Mouse (Mus musculus): ENCODE data around the gene Pou2f3.

Gene Pou2f3

GRCm38 (mm10) chr9:43107187-43107517 lies 103.0 kb downstream of the Pou2f3 start, which contains the start of gene Arhgef12:
Arhgef12 (minus strand) TSS chr9:43107239.
- no peak for DNase-seq

GRCm38 (mm10) chr9:43106426-43107186 lies 103.6 kb downstream of the Pou2f3 start:
- DNase-seq, result peak; percentile 5

DNA sequence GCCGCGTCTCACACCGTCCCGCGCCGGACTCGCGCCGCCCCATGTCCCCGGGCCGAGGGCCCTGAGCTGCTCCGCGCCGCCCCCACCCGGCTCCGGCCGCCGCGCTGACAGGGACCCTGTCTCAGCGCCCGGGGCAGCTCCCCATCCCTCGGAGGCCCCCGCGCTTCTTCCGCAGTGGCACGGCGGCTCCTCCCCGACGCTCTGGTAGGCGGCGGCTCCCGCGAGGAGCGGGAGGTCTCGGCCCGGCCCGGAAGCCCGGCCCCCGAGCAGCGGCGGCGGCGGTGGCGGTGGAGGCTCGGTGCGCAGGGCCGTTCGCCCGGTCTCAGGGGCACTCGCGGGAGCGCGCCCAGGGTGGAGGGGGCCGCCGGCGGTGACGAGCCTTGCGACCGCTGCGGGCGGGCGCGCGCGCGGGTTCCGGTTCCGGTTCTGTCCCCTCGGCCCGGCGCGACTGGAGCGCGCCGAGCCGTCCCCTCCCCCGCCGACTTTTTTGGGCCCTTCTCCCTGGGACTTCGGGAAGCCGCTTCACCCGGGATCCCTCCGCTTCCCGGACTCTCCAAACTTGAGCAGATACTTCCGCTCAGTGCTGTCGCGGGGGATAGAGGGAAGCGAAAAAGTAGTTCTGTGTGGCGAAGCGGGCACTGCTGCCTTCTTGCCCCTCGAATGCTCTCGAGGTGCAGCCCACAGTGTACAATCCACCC lies 104.4 kb downstream of the Pou2f3 start:
- DNase-seq, result peak; percentile 52

- peak; percentile 7 for DNase-seq
Observed at GRCm38 (mm10) chr9:43104873-43105663, 105.1 kb downstream of the Pou2f3 start.

DNA sequence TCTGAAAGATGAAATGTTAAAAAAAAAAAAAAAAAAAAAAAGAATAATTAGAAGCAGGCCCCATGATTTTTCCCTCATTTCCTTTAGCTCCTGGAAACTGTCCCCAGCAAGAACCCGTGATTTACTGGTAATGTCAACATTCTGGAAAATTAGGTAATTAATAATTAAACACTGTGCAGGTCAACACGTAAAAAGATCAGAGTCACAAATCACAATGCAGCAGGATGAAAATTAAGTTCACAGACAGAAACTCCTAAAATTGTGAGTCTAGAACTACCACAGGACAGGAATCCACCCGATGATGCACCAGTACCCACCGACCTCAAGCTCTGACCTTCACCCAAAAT lies 105.7 kb downstream of the Pou2f3 start:
- DNase-seq, result no peak

DNA sequence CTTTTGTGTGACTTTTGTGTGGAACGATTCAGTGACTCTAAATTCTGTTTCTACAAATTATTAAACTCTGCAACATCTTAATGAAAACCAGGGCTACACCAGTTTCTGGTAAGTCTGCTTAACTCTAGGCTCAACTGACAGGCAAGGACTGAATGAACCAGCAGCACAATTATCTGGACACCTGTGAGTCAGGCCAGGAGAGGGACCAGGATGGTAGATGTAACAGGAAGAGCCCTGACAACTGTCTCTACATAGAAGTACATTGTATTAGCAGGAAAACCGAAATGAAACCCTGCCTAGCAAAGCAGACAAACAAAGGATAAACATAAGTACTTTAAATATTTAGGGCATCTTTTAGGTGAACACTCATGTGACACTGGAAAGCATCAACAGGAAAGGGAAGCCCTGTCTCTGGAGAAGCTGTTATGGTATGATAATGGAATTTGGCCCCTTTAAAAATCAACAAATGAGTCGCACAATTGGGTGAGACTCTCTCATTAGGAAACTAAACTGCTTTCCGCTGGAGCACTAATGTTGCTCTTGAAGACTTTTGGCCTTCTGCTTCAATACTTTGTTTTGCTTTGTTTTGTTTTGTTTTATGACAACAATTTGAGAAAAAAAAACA lies 106.4 kb downstream of the Pou2f3 start:
- DNase-seq, result no peak

GRCm38 (mm10) chr9:43102931-43103330 lies 107.2 kb downstream of the Pou2f3 start:
- no peak for DNase-seq

DNA sequence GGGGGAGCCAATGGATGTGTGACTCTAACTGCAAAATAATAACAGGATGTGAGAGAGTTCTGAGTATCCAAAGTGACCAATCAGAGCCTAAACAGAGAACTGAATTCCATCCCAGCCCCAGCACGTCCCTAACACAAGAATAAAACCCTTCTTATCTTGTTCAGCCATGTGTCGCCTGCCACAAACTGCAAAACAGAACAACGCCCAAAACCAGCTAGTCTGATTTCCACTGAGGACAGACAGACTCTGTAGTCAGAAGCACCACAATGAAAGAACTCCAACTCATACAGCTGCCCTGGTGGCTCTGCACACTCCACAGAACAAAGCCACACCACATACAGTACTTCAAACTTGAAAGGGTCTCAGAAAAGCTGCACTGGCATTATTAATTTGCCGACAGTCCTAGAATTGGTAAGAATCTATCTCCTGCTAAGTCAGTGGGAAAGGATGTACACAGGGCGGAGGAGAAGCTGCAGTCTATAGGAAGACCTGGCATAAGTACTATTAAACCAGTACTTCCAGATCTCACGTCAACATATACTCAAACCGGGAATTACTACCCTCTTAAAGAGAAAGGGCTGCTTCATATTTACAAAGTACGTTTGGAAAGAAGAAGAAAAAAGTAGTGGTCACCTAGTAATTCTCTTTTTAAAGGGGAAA lies 108.1 kb downstream of the Pou2f3 start:
- DNase-seq, result no peak

- DNase-seq, result no peak
Observed at GRCm38 (mm10) chr9:43098922-43099321, 111.2 kb downstream of the Pou2f3 start.

DNA sequence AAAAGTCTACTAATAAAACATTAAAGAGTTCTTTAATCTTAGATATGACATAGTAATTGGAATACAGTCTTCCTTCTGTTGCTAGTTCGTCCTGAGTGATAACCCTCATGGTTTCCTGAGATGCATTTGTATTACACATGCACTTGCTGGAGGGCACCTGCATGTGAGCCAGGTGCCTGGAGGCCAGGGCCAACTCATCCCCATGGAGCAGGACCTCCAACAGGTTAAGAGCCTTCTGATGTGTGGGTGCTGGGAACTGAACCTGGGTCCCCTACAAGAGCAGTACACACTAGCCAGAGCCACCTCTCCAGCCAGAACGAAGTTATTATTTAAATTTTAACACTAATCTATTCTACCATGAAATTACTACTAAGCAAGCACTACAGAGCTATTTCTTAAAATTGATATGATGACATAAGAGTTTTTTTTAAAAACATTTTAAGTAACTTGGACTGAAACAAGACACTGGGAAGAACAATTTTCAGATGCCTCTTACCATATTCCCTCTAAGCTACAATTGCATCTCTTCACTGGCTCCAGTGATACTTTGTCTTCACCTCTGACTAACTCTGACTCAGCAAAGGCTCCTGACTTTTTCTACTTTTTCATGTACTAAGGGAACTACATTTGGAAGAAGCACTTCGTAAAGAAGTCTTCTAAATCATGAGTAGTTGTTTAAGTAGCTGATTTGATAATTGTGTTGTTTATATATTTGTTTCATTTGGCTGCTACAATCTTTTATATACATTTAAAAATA lies 112.2 kb downstream of the Pou2f3 start:
- no peak for DNase-seq

- peak; percentile 66 for DNase-seq
Observed at GRCm38 (mm10) chr9:43096337-43096736, 113.8 kb downstream of the Pou2f3 start.

GRCm38 (mm10) chr9:43094828-43095227 lies 115.3 kb downstream of the Pou2f3 start:
- no peak for DNase-seq

- no peak for DNase-seq
Observed at GRCm38 (mm10) chr9:43093803-43094202, 116.4 kb downstream of the Pou2f3 start.

DNA sequence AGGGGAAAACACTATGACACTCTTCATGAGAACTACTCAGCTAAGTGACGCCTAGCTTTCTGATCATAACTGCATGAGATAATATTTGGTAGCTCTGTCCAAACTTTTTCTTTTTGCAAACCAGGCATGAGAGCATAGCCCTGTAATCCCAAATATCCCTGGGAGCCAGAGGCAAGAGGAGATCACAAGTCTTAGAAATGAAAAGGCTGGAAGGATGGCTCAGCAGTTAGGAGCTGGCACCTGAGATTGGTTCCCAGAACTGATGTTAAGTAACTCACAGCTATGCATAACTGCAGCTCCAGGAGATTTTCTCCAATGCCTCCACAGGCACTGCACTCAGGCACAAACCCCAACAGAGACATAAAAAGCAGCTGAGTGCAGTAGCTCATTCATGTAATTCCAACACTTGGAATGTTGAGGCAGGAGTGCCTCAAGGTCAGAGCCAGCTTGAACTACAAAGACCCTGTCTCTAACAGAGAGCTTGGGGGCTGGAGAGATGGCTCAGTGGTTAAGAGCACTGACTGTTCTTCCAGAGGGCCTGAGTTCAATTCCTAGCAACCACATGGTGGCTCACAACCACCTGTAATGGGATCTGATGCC lies 124.4 kb downstream of the Pou2f3 start:
- no peak for DNase-seq

DNA sequence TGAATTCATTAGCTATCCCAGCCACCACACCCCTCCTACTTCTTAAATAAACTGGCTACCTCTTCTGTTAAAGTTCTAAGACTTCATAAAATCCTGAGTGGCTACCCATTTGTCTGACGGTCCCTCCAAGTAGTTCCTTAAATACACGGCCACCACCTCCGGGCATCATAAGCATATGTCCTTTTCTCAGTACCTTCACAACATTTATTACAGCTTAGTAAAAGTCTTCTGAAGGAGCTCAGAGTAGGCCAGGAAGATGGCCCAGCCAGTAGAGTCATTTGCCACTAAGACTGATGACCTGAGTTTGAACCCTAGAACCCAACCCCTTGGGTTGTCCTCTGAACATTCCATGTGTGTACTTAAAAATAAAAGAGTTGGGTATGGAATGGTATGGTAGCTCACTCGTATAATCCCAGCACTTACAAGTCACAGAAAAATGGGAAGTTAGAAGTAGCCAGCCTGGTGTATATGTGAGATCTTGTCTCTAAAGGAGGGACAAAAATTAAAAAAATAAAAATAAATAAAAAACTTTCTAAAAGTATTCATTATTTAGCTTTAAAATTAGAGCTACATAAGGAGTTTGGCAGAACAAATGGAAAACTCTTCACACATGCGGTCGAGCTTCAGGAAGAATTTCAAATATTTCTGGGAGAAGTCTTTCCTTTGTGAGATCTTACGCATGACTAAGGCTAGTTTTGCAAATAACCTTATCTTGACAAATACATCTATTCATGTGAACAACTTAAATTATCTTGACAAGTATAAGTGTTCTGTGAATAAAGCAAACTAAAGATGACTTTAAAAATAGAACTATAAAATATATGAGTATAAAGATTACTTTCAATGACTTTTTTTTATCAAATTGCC lies 125.4 kb downstream of the Pou2f3 start:
- DNase-seq, result no peak

DNA sequence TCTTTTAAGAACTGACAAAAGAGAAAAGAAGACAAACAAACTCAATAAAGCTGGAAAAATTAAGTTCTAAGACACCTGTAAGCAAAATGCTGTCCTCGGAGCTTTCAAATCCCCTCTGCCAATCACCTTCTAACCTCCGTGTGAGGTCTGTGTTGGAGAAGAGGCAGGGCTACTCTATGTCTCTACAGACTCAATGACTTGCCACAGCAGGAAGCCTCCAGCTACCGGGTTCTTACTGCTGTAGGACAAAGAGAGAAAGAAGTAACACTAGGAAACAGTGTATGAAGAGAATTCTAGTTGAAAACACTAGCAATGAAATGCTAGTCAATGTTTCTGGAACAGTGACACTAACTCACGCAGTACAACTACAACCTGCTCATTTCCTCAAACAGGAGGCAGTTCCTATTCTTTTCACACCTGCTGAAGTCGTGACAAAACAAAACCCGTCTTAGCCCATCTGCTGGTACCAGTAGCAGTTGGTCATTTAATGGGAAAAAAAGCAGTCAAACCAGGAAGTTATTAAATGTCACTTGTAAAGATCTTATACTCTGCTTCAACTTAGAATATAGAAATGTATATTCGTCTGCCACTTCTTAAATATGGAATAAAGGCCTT lies 126.6 kb downstream of the Pou2f3 start:
- DNase-seq, result no peak

GRCm38 (mm10) chr9:43078711-43079110 lies 131.5 kb downstream of the Pou2f3 start:
- no peak for DNase-seq

DNA sequence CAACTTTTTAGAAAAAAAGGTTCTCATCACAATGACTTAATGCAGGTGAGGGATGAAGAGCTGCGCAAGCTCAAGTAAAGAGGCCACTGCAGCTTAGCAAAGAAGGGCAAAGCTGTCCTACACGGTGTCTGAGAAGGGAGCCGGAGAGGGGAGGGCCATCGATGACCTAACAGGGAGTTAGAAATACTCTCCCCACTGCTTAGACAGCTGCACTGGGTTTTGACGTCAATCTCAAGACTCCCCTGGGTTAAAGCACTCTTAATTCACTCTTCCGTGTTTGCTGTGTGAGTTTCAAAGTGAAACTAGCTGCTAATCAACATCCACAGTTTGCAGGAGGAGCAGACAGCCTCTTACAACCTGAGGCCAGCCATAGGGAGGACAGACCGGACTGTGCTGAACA lies 134.0 kb downstream of the Pou2f3 start:
- DNase-seq, result no peak

- no peak for DNase-seq
Observed at GRCm38 (mm10) chr9:43074611-43075010, 135.6 kb downstream of the Pou2f3 start.

Data from thymus, postnatal 25 days (tissue).